Mouse (Mus musculus) fibroblast of lung, adult 2 months (primary cell): ENCODE results near the gene Slc25a41.

Experiments
- DNase-seq: peaks from one replicate; pipeline ENCODE4 v3.0.0-alpha.2; 2011; ENCODE audit warnings: low read depth

Slc25a41 gene

GRCm38 (mm10) chr17:56990966-56991365, 50.5 kb downstream of the Slc25a41 start:
- no peak for DNase-seq

- peak; percentile 92 for DNase-seq
These were observed 51.2 kb downstream of the Slc25a41 start, which contains the start of gene Clpp for GRCm38 (mm10) chr17:56990115-56990746. Clpp (plus strand) TSS chr17:56990305.

DNA sequence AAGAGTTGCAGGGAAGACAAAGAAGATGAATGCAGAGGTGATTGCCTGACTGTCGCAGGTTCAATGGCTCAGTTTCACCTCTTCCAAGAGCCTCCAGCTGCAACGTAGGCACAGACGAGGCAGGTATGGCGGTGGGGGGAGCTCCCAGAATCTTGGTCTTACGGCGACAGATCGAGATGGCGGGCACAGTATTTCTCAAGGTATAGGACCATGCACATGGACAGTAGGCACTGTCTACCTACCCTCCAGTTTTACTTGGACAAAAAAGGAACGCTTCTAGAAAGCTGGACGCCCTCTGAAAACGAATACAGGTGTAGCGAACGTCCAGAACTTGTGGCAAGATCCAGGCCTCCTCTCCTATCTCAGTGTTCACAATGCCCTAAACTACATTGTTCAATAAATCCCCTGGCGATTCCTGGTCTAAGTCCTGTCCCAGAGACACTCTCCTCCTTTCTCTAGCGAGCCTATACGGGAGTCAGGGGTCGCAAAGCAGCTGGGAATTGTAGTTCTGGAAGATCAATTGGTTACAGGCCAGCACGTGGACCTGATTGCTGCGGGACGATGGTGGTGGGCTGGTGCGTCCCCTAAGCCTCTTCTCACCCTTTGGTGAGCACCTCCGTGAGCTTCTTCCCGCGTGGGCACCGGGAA, 51.9 kb downstream of the Slc25a41 start:
- no peak for DNase-seq

DNA sequence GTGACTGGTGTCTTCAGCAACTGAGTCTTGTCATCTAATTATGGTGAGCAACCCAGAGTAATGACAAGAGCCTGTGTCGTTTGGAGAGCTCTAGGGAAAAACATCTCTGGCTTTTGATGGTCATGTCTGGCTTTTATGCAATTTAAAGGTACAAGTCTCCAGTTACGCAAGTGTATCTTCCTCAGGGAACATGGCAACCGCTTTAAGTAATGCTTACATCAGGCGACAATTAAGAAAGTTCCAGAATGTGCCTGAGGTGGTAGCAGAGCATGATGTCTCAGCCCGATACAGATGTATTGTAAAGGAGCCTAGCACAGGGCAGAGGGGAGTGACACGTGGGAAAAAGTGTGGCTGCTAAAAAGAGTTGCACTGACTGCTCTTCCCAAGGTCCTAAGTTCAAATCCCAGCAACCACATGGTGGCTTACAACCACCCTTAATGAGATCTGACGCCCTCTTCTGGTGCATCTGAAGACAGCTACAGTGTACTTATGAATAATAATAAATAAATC, 52.5 kb downstream of the Slc25a41 start:
- no peak for DNase-seq

DNA sequence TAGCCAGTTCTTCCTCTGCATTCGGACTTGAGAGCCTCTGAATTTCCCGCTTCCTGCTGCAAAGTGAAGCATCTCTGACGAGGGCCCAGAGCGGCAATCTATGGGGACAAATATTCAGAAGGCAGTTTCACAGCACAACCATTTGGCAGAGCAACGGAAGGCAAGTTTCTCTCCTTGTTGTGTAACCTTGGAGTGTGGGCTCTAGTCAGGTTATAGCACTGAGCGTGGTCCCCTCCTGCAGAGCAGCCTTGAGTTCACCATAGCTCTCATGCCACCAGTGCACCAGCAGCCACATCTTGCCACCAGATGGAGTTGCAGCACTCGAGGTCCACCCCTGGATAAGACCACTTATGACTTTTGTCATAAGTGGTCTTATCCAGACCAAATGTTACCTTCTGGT, 53.0 kb downstream of the Slc25a41 start:
- no peak for DNase-seq

DNA sequence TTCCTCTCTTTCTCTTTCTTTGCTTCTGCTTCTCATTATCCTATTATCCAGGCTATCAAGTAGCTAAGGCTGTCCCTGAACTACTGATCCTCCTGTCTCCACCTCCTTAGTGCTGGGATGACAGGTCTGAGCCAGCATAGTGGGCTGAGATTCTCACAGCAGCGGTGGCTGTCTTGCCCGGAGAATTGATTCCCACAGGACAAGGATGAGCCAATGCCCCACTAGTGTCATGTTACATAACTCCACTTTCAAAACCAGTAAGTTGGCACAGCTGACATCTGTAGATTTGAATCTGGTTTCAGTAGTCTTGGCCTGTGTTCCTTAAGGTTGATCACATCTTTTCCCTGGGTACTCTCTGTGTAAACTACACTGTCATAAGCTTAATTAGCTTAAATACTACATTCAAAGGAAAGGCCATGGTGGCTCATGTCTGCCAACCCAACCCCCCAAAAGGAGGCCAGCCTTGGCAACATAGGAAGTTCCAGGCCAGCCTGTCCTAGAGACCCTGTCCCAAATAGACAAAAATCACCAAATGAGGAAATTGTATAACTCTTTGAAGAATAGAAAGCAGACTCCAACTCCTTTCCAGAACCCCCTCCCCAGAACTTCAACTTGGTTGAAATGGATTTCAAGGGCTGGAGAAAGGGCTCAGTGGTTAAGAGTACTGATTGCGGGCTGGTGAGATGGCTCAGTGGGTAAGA, 55.2 kb downstream of the Slc25a41 start:
- DNase-seq, result no peak

DNA sequence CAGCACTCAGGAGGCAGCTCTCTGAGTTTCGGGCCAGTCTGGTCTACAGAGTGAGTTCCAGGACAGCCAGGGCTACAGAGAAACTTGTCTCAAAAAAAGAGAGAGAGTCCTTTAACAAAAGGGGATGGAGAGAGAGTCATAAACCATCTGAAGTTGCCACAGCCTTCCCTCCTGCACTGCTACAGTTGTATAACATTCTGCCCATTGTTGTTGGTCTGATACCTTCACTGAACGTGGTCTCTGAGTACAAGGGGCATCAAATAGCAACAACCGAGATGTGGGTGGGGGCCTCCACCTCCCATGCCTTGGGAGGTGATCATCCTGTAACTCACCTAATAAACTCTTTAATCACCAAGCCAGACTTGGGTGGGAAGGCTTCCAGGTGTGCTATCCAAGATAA, 55.8 kb downstream of the Slc25a41 start:
- DNase-seq, result no peak

GRCm38 (mm10) chr17:56984886-56985285, 56.6 kb downstream of the Slc25a41 start:
- DNase-seq, result no peak
